Mouse (Mus musculus) liver, embryonic 11.5 days (tissue): ENCODE measurements around the gene Cpn2. TPM values are rescaled to one million over a fixed set of nuclear protein-coding genes. Genes with fewer than 3 reads are reported as not detected.

ENCODE experiments used
- ATAC-seq: fragments of 200-750 bp; cut with Nextera tagmentation; replicated peaks from 2 replicates; pipeline ENCODE4 v1.8.0; 2017; ENCODE audit warnings: moderate number of reproducible peaks, mild to moderate bottlenecking, moderate TSS enrichment, moderate library complexity; ENCODE audit not compliant: low FRiP score
- DNase-seq: peaks from one replicate; pipeline ENCODE4 v3.0.0-alpha.2; 2017; ENCODE audit warnings: low spot score
- H3K27ac ChIP-seq: fragments of 300-500 bp; sonication (generic); 2 replicates; pipeline ENCODE4 v1.5.1; 2014; ENCODE audit warnings: mild to moderate bottlenecking, low read depth, low read length, control low read depth
- H3K27me3 ChIP-seq: fragments of 300-500 bp; sonication (generic); replicated peaks from 2 replicates; pipeline ENCODE4 v1.6.1; 2014; ENCODE audit warnings: low read length, mixed read lengths; ENCODE audit not compliant: control insufficient read depth, insufficient read depth
- H3K36me3 ChIP-seq: fragments of 300-500 bp; sonication (generic); 2 replicates; pipeline ENCODE4 v1.6.1; 2014; ENCODE audit warnings: mild to moderate bottlenecking, low read length, moderate library complexity, mixed read lengths; ENCODE audit not compliant: control insufficient read depth, insufficient read depth
- H3K4me1 ChIP-seq: fragments of 300-500 bp; sonication (generic); replicated peaks from 2 replicates; pipeline ENCODE4 v1.6.1; 2014; ENCODE audit warnings: low read length, mixed read lengths; ENCODE audit not compliant: control insufficient read depth, insufficient read depth
- H3K4me2 ChIP-seq: fragments of 300-500 bp; sonication (generic); 2 replicates; pipeline ENCODE4 v1.6.1; 2014; ENCODE audit warnings: mild to moderate bottlenecking, control low read depth, moderate library complexity
- H3K4me3 ChIP-seq: fragments of 300-500 bp; sonication (generic); 2 replicates; pipeline ENCODE4 v1.5.1; 2014; ENCODE audit warnings: low read depth, low read length, control low read depth
- H3K9ac ChIP-seq: fragments of 300-500 bp; sonication (generic); 2 replicates; pipeline ENCODE4 v1.6.1; 2014; ENCODE audit warnings: low read depth, low read length, control low read depth
- H3K9me3 ChIP-seq: fragments of 300-500 bp; sonication (generic); 2 replicates; pipeline ENCODE4 v1.6.1; 2016; ENCODE audit warnings: low read length, inconsistent platforms, mixed read lengths; ENCODE audit not compliant: control insufficient read depth
- WGBS: fragments of 180-500 bp; shearing (Covaris S2); extraction: QIAGEN DNeasy Blood & Tissue Kit; methylation state at CpG from one replicate; pipeline ENCODE4 v1.1.7; 2014; 5-methylcytosine and 5-hydroxymethylcytosine counted together
- polyA plus RNA-seq: library from polyadenylated mRNA; unstranded; fragments of >200 nt; fragmentation: Nextera tagmentation; extraction: Ambion mirVana; gene quantifications from 2 replicates; pipeline ENCODE4 v1.2.1, GENCODE M21; 2014

Cpn2 gene
- polyA plus RNA-seq, 1 experiment from 2014 or later: 1.5 TPM

GRCm38 (mm10) chr16:30258441-30258840 lies 8.9 kb downstream of the Cpn2 start:
- WGBS: 76% methylated on average over 7 of the region's 7 CpGs
- no peak overlapping the region for H3K9ac ChIP-seq
- no peak for ATAC-seq

DNA sequence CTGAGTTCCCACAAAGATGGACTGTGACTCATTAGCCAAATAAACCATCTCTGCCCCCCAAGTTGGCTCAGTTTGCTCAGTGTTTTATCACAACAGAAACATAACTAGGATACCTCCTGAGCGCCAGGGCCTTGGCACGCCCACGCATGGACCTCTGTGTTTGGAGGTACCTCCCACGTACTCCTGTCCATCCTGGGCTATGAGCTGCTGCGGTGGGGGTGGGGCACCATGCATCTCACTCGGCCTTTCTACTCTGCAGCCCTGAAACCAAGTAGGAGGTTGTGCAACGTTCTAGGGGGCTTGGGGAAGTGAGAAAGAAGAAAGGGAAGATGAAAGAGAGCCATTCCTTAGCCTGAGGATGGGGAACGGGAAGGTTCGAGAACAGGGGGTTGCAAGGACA lies 9.6 kb downstream of the Cpn2 start:
- no peak for ATAC-seq
- H3K27ac ChIP-seq: no peak overlapping the region
- WGBS: 45% methylated on average over 9 of the region's 9 CpGs
- no peak overlapping the region for H3K4me3 ChIP-seq
- no peaks in the 10 kb centered on the region for H3K27me3 ChIP-seq
- no peak overlapping the region for H3K4me2 ChIP-seq
- no peaks in the 10 kb centered on the region for H3K9me3 ChIP-seq
- peaks cover 6% of the 10 kb centered on the region; the same call in 1 of the 2 replicates for H3K4me1 ChIP-seq
- DNase-seq: no peak
- H3K9ac ChIP-seq: no peak overlapping the region
- H3K36me3 ChIP-seq: no peaks in the 10 kb centered on the region

More at GRCm38 (mm10) chr16:30258441-30258840, 8.9 kb downstream of the Cpn2 start:
- peaks cover 6% of the 10 kb centered on the region; the same call in 1 of the 2 replicates for H3K4me1 ChIP-seq
- H3K27me3 ChIP-seq: no peaks in the 10 kb centered on the region
- no peak overlapping the region for H3K4me2 ChIP-seq
- no peak overlapping the region for H3K4me3 ChIP-seq
- no peaks in the 10 kb centered on the region for H3K36me3 ChIP-seq
- no peaks in the 10 kb centered on the region for H3K9me3 ChIP-seq
- H3K27ac ChIP-seq: no peak overlapping the region
- no peak for DNase-seq

DNA sequence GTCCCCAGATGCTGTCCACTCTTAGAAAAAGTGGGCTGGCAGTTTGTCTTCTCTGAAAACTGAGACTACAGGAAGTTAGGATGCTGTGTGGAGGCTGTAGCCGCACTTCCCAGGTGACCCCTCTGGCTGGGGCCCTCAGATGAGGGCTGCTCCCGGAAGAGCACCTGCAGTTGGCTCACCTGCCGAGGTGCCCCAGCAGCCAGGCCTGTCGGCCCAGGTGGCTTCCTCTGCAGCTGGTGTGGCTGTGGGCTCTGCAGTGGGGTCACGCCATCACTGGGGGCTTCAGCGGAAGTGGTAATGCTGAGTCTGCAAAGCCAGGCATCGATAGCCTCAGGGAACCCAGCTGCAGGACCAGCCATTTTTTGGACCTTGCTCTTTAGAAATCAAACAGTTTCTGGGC lies 12.2 kb downstream of the Cpn2 start:
- ATAC-seq: no peak
- 66% methylated on average over 7 of the region's 7 CpGs for WGBS
- H3K36me3 ChIP-seq: no peaks in the 10 kb centered on the region

GRCm38 (mm10) chr16:30253900-30254299 lies 13.4 kb downstream of the Cpn2 start:
- Histone ChIP-seq H3K4me3 (no peak overlapping the region), H3K36me3 (no peaks in the 10 kb centered on the region), H3K27ac (no peak overlapping the region), H3K4me1 (peaks cover 10% of the 10 kb centered on the region; the same call in 1 of the 2 replicates), H3K4me2 (no peak overlapping the region), H3K9ac (no peak overlapping the region), H3K9me3 (no peaks in the 10 kb centered on the region), H3K27me3 (peaks cover 12% of the 10 kb centered on the region)
- ATAC-seq (no peak), DNase-seq (no peak)
- WGBS: 66% methylated on average over 9 of the region's 9 CpGs

More for the DNA sequence above, 12.2 kb downstream of the Cpn2 start:
- H3K4me3 ChIP-seq: no peak overlapping the region
- H3K9ac ChIP-seq: no peak overlapping the region
- H3K9me3 ChIP-seq: no peaks in the 10 kb centered on the region
- H3K27ac ChIP-seq: no peak overlapping the region
- H3K4me1 ChIP-seq: peaks cover 10% of the 10 kb centered on the region; the same call in 1 of the 2 replicates
- no peak overlapping the region for H3K4me2 ChIP-seq
- H3K27me3 ChIP-seq: peaks cover 5% of the 10 kb centered on the region; the same call in 1 of the 2 replicates
- DNase-seq: no peak

DNA sequence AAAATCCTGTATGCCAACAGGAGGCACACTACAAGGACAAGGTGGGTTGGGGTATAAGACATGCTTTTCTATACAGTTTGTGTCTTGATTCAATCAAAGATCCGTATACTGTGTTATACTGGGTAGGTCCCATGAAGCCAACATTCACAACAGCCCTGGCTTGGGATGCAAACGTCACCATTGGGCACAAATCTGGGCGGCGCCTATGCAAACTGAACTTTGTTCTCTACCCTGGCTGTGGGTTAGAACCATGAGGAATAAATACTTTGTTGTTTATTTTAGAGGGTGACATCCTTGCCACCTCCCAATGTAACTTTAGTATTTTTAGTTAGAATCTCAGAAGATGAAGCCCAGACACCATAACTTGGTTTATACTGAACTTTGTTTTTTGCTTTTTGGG lies 13.9 kb downstream of the Cpn2 start:
- WGBS: 69% methylated on average over 4 of the region's 4 CpGs

GRCm38 (mm10) chr16:30252003-30252418 lies 15.3 kb downstream of the Cpn2 start:
- Histone ChIP-seq H3K36me3 (no peaks in the 10 kb centered on the region), H3K4me1 (peaks cover 4% of the 10 kb centered on the region; the same call in 1 of the 2 replicates), H3K4me3 (peak overlapping the region; percentile 33), H3K27ac (no peak overlapping the region), H3K27me3 (peaks cover 12% of the 10 kb centered on the region), H3K9ac (no peak overlapping the region), H3K4me2 (peak overlapping the region; percentile 64), H3K9me3 (no peaks in the 10 kb centered on the region)
- ATAC-seq (no peak; the same call in 1 of the 2 replicates), DNase-seq (peak; percentile 84)
- WGBS: 1% methylated on average over 21 of the region's 21 CpGs

More for the DNA sequence above, 13.9 kb downstream of the Cpn2 start:
- ATAC-seq (no peak), DNase-seq (no peak)
- H3K4me3 ChIP-seq: no peak overlapping the region
- no peak overlapping the region for H3K9ac ChIP-seq
- H3K36me3 ChIP-seq: no peaks in the 10 kb centered on the region
- no peak overlapping the region for H3K27ac ChIP-seq
- H3K27me3 ChIP-seq: peaks cover 12% of the 10 kb centered on the region
- H3K9me3 ChIP-seq: no peaks in the 10 kb centered on the region
- H3K4me1 ChIP-seq: peaks cover 10% of the 10 kb centered on the region; the same call in 1 of the 2 replicates
- no peak overlapping the region for H3K4me2 ChIP-seq

DNA sequence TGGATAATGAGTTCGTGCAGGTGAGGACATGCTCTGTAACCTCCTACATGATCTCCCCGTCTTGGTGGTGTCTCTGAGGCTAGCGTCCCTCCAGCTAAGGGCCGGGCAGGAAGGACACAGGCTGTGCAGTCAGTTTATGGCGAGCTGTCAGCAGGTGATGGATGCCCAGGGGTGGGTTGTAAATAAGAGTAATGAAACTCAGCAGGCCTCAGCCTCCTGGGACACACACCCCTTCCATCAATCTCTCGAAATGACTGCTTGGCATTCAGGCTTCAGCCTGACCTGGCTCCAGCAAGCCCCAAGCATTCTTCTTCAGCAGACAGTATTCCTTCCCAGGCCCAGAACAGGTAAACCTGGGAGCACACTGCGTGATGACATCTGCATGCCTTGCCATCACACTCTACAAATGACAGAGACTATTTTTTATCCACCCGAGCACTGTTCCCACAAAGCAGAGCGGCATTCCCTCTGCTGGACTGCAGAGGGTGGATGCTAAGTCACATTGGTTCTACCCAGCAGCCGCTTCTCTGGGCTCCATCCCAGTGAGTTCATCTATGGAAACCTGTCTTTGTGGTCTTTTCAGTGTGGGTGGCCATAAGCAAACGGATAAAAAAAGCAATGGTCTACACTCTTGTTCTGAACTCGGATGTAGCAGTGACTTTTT lies 23.1 kb downstream of the Cpn2 start:
- H3K4me2 ChIP-seq: no peak overlapping the region

GRCm38 (mm10) chr16:30241623-30242022 lies 25.7 kb downstream of the Cpn2 start:
- DNase-seq (no peak), ATAC-seq (no peak)
- Histone ChIP-seq H3K9me3 (no peaks in the 10 kb centered on the region), H3K27me3 (peaks cover 4% of the 10 kb centered on the region; the same call in 1 of the 2 replicates), H3K27ac (no peak overlapping the region), H3K36me3 (no peaks in the 10 kb centered on the region), H3K4me1 (0 out of 2 replicates have a peak, but pooled peaks cover 6% of the 10 kb centered on the region), H3K4me3 (no peak overlapping the region), H3K4me2 (no peak overlapping the region), H3K9ac (no peak overlapping the region)
- WGBS: 29% methylated on average over 2 of the region's 2 CpGs

More for the DNA sequence above, 23.1 kb downstream of the Cpn2 start:
- no peaks in the 10 kb centered on the region for H3K27me3 ChIP-seq
- WGBS: 62% methylated on average over 12 of the region's 12 CpGs
- H3K27ac ChIP-seq: no peak overlapping the region
- no peaks in the 10 kb centered on the region for H3K36me3 ChIP-seq
- H3K9ac ChIP-seq: no peak overlapping the region
- no peak for ATAC-seq
- peaks cover 6% of the 10 kb centered on the region; the same call in 1 of the 2 replicates for H3K4me1 ChIP-seq
- no peak for DNase-seq
- H3K4me3 ChIP-seq: no peak overlapping the region
- no peaks in the 10 kb centered on the region for H3K9me3 ChIP-seq

GRCm38 (mm10) chr16:30238791-30239190 lies 28.5 kb downstream of the Cpn2 start:
- Histone ChIP-seq H3K9ac (no peak overlapping the region), H3K27me3 (peaks cover 15% of the 10 kb centered on the region), H3K36me3 (no peaks in the 10 kb centered on the region), H3K4me3 (no peak overlapping the region), H3K27ac (peak overlapping the region; percentile 60; the same call in 1 of the 2 replicates), H3K4me2 (no peak overlapping the region), H3K9me3 (no peaks in the 10 kb centered on the region), H3K4me1 (peaks cover 16% of the 10 kb centered on the region; the same call in 1 of the 2 replicates)
- ATAC-seq: no peak
- DNase-seq: no peak
- 59% methylated on average over 6 of the region's 6 CpGs for WGBS
